Mouse (Mus musculus) spleen, adult 2 months (tissue): ENCODE data around the gene Gm20388.

Source experiments
- CTCF ChIP-seq: fragments of 200-500 bp; IDR thresholded peaks from 2 replicates; pipeline ENCODE4 v1.5.1; 2011; ENCODE audit warnings: mild to moderate bottlenecking, inconsistent platforms; ENCODE audit not compliant: insufficient read depth, insufficient read length, insufficient replicate concordance; ENCODE audit errors: extremely low read depth
- POLR2A ChIP-seq: fragments of 200-500 bp; IDR thresholded peaks from 2 replicates; pipeline ENCODE4 v1.6.1; 2011; ENCODE audit warnings: low read depth, low read length, inconsistent platforms

- TF ChIP-seq POLR2A = no peak
- no peak for TF ChIP-seq CTCF
Measured at GRCm38 (mm10) chr8:121175540-121176090, 1265.0 kb downstream of the Gm20388 start.
